Mouse (Mus musculus): ENCODE measurements around the gene T. TPM values are rescaled to one million over a fixed set of nuclear protein-coding genes. Genes with fewer than 3 reads are reported as not detected.

T gene
- not detected for polyA plus RNA-seq (2017; shearing (Covaris generic))

DNA sequence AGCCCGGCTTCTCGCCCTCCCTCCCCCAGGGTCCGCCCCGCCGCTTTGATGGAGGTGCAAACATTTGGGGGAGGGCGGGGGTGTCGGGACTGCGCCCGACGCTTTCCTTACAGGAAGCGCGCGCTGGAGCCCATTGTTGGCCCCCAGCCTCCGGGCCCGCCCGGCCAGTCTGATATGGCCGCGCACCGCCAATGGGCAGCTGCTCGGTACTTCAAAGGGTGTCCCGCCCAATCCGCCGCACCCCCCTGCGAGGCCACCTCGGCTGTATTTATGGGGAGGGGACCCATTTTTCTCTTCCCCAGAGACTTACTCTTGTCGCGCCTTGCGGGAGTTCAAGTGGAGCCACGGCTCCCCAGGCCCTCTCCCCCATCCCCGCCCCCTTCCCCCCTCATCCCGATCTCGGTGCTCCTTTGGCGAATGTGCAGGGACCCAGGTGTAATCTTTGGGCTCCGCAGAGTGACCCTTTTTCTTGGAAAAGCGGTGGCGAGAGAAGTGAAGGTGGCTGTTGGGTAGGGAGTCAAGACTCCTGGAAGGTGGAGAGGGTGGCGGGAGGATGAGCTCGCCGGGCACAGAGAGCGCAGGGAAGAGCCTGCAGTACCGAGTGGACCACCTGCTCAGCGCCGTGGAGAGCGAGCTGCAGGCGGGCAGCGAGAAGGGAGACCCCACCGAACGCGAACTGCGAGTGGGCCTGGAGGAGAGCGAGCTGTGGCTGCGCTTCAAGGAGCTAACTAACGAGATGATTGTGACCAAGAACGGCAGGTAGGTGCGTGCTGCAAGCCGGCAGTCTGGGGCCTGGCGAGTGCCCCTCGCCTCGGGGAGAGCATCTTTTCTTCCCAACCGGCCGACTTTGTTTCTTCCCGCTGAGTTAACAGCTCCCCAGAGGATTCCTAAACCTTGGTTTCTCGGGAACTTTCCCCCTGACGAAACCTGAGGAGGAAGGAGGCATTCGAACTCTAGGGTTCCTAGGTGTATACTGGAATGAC, at the start of gene T:
Gene T, plus strand, starts transcription at position 446 of the 983 bp plus-strand sequence.

Other genes with a start within 250 kb of the T start
- gene Ccr6, start 198.4 kb upstream of the T start, polyA plus RNA-seq (2017; shearing (Covaris generic)), result 10 to 100 TPM in 1 of 2 experiments, 1 to 10 TPM in 1; 3.0 to 46.7 TPM
- gene Mpc1, start 151.5 kb upstream of the T start, polyA plus RNA-seq (2017; shearing (Covaris generic)), result 100 to 1,000 TPM; 124 to 149 TPM
- gene Sft2d1, start 123.3 kb upstream of the T start, polyA plus RNA-seq (2017; shearing (Covaris generic)), result 100 to 1,000 TPM; 176 to 213 TPM
- under 1 TPM; 0.34 to 0.65 TPM for gene Prr18, start 97.0 kb upstream of the T start, polyA plus RNA-seq (2017; shearing (Covaris generic))
- 1 to 10 TPM in 1 of 2 experiments, under 1 TPM in 1; 0.51 to 1.1 TPM for gene T2, start 78.4 kb upstream of the T start, polyA plus RNA-seq (2017; shearing (Covaris generic))
- gene Pde10a, start 90.9 kb downstream of the T start, polyA plus RNA-seq (2017; shearing (Covaris generic)), result 1 to 10 TPM in 1 of 2 experiments, under 1 TPM in 1; 0.04 to 2.8 TPM
- 1 to 10 TPM; 1.1 to 1.5 TPM for gene Gm17087, start 132.5 kb downstream of the T start, polyA plus RNA-seq (2017; shearing (Covaris generic))

Measured in inflammation-experienced regulatory T-cells (primary cell).